Mouse (Mus musculus) frontal cortex, adult (tissue): ENCODE data around the gene Nicn1.
"Not testable (repeated sequence)": the region's sequence is repeated elsewhere in the genome, so short reads cannot be mapped to it uniquely, and the experiment has no call there.

Source experiments
- ATAC-seq: cut with Nextera tagmentation; 2 replicates; pipeline ENCODE4 v1.9.2; 2017; ENCODE audit warnings: mild to moderate bottlenecking, moderate library complexity, mixed read lengths; ENCODE audit not compliant: low TSS enrichment

Gene Nicn1

GRCm38 (mm10) chr9:108278697-108279450 is 11.4 kb upstream of the Nicn1 start:
- no peak for ATAC-seq

GRCm38 (mm10) chr9:108280071-108280828 is 10.0 kb upstream of the Nicn1 start:
- no peak for ATAC-seq

- peak; percentile 95 for ATAC-seq
These were observed 5.8 kb upstream of the Nicn1 start for GRCm38 (mm10) chr9:108284410-108284809.

- ATAC-seq: not testable (repeated sequence)
These were observed 2.5 kb upstream of the Nicn1 start for GRCm38 (mm10) chr9:108287526-108288238.

GRCm38 (mm10) chr9:108289347-108289746 is 882 bp upstream of the Nicn1 start:
- no peak for ATAC-seq

- ATAC-seq: no peak
These were observed 544 bp downstream of the Nicn1 start for GRCm38 (mm10) chr9:108290773-108291172.

GRCm38 (mm10) chr9:108296453-108297355 is 6.5 kb downstream of the Nicn1 start, which contains the start of gene Amt:
Gene Amt, plus strand, starts transcription at chr9:108296853.
- ATAC-seq: peak; percentile 48; the same call in 1 of the 2 replicates

GRCm38 (mm10) chr9:108301853-108302252 is 11.6 kb downstream of the Nicn1 start:
- ATAC-seq: no peak

GRCm38 (mm10) chr9:108304716-108305115 is 14.5 kb downstream of the Nicn1 start:
- ATAC-seq: no peak

DNA sequence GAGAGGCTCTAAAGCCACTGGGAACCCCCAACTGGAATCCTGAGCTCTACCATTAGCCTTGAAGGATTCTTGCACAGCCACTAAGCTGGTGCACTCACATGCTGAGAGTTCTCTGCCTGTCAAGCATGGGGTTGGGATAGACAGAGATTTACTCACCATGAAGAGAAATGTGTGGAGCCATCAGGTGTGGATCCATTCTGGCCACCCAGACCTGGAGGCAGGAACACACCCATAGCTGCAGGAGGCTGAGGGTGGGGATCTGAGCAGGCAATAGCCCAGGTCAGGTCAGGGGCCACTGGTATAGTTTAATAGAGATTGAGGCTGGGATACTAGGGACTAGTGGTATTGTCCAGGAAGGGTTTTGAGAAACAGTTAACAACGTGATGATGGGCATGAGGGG is 14.9 kb downstream of the Nicn1 start:
- no peak for ATAC-seq

GRCm38 (mm10) chr9:108305629-108306520 is 15.6 kb downstream of the Nicn1 start, which contains the start of the genes Rhoa and Tcta:
Gene Rhoa, plus strand, starts transcription at chr9:108306129.
Gene Tcta, minus strand, starts transcription at chr9:108306160.
- ATAC-seq: peak; percentile 97

DNA sequence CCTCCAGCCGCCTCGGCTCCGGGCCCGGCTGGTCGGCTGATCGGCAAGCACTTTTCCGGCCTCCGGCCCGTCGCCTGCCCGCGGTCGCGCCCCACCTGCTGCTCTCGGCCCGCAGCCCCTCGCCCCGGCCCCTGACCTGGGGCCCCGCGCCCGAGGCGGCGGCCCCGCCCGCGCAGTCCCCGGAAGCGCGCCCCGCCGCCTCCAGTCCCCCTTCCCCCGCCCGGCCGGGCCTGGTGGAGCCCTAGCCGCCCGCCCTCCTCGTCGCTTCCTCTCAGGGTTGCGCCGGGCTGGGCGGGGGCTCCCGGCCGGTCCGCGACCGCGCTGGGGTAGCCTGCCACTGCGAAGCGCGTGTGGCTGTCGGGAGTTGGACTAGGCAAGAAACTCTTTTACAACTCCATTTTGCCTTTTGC is 16.3 kb downstream of the Nicn1 start:
- ATAC-seq: peak; percentile 7; the same call in 1 of the 2 replicates

- no peak for ATAC-seq
These were observed 17.0 kb downstream of the Nicn1 start for GRCm38 (mm10) chr9:108307021-108307807.

DNA sequence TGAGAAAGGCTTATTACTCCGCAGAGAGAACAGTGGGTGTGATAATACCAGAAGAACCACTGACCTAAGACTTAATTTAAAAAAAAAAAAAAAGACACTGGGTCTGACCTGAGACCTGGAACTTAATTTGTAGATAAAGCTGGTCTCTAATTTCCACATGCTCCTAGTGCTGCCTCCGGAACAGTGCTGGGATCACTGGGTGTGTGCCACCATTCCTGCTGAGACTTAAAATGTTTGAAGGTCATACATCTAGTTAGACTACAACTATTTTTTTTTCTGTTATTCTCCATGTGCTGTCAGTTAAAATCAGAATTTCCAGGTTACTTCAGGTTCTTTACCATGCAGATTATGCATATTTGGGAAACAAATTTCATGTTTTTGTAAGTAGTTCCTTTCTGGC is 17.9 kb downstream of the Nicn1 start:
- no peak for ATAC-seq

DNA sequence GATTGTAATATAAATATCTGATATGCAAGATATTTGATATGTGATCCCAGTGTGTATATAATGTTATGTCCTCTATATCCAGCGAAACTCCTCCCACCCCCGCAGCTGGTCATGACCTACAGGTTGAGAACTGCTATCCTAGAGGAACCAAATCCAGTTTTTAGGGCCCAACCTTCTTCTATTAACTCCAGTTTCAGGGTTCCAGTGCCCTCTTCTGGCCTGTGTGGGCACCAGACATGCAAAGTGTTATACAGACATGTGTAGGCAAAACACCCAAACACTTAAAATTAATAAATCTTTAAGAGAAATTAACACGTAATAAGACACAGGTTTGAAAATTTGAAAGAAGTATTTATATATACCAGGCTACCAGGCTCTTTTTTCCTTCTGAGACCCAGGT is 27.3 kb downstream of the Nicn1 start:
- ATAC-seq: no peak

DNA sequence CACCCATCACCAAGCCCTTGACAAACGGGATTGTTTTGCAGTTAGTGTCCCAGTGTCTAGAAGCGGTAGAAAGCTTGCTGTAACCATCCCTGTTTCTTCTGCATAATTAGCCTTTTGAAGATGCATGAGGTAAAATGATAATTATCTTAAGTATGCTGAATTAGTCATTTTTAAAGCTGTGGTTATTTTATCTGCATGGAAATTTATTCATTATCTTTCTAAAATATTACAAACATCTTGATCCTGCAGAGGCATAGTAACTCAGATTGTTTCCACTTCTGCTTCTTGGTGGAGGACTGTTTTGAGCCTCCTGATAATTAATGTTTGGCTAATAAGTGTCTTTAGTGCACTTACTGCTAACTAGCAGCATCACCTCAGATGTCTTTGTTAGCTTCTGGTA is 28.2 kb downstream of the Nicn1 start:
- no peak for ATAC-seq

- not testable (repeated sequence) for ATAC-seq
These were observed 31.8 kb downstream of the Nicn1 start for GRCm38 (mm10) chr9:108322054-108322453.

GRCm38 (mm10) chr9:108324784-108325183 is 34.6 kb downstream of the Nicn1 start:
- peak; percentile 70; the same call in 1 of the 2 replicates for ATAC-seq

GRCm38 (mm10) chr9:108325811-108326210 is 35.6 kb downstream of the Nicn1 start:
- ATAC-seq: no peak
